Mouse (Mus musculus) embryonic facial prominence, embryonic 13.5 days (tissue): Measurements from ENCODE around the gene Rnf151. TPM values are rescaled to one million over a fixed set of nuclear protein-coding genes. Genes with fewer than 3 reads are reported as not detected.
A peak's percentile ranks its signal among the peaks of the same experiment; 100 is the strongest.
"Not testable (repeated sequence)": the region's sequence is repeated elsewhere in the genome, so short reads cannot be mapped to it uniquely, and the experiment has no call there.

ENCODE experiments used
- ATAC-seq: fragments of 200-750 bp; cut with Nextera tagmentation; 2 replicates; pipeline ENCODE4 v1.8.0; 2017; ENCODE audit warnings: low read depth; ENCODE audit not compliant: insufficient number of reproducible peaks, insufficient read depth, low FRiP score, low TSS enrichment
- H3K27ac ChIP-seq: fragments of 300-500 bp; sonication (generic); 2 replicates; pipeline ENCODE4 v1.5.1; 2015; ENCODE audit warnings: moderate library complexity, mild to moderate bottlenecking, inconsistent platforms
- H3K27me3 ChIP-seq: fragments of 300-500 bp; sonication (generic); 2 replicates; pipeline ENCODE4 v1.6.1; 2015; ENCODE audit warnings: mild to moderate bottlenecking, inconsistent platforms
- H3K36me3 ChIP-seq: fragments of 300-500 bp; sonication (generic); 2 replicates; pipeline ENCODE4 v1.6.1; 2015; ENCODE audit warnings: mild to moderate bottlenecking, inconsistent platforms
- H3K4me1 ChIP-seq: fragments of 300-500 bp; sonication (generic); 2 replicates; pipeline ENCODE4 v1.6.1; 2015; ENCODE audit warnings: inconsistent platforms
- H3K4me2 ChIP-seq: fragments of 300-500 bp; sonication (generic); 2 replicates; pipeline ENCODE4 v1.6.1; 2015; ENCODE audit warnings: moderate library complexity, mild to moderate bottlenecking, inconsistent platforms
- H3K4me3 ChIP-seq: fragments of 300-500 bp; sonication (generic); 2 replicates; pipeline ENCODE4 v1.5.1; 2015; ENCODE audit warnings: mild to moderate bottlenecking, inconsistent platforms
- H3K9ac ChIP-seq: fragments of 300-500 bp; sonication (generic); 2 replicates; pipeline ENCODE4 v1.6.1; 2015; ENCODE audit warnings: mild to moderate bottlenecking, inconsistent platforms
- H3K9me3 ChIP-seq: fragments of 300-500 bp; sonication (generic); 2 replicates; pipeline ENCODE4 v1.6.1; 2016; ENCODE audit warnings: inconsistent platforms
- WGBS: fragments of 180-500 bp; shearing (Covaris S2); methylation state at CpG from one replicate; pipeline ENCODE4 v1.1.7; 2015; ENCODE audit warnings: mixed read lengths; 5-methylcytosine and 5-hydroxymethylcytosine counted together
- polyA plus RNA-seq: library from polyadenylated mRNA; unstranded; fragments of >200 nt; fragmentation: Nextera tagmentation; extraction: Ambion mirVana; gene quantifications from 2 replicates; pipeline ENCODE4 v1.2.1, GENCODE M21; 2015

Gene Rnf151
- polyA plus RNA-seq, 1 experiment from 2014 or later = 0.20 TPM

GRCm38 (mm10) chr17:24729067-24729466 is 11.2 kb upstream of the Rnf151 start:
- WGBS = 77% methylated on average over 6 of the region's 6 CpGs
- H3K9ac ChIP-seq = no peak overlapping the region
- H3K27me3 ChIP-seq = no peaks in the 10 kb centered on the region
- no peaks in the 10 kb centered on the region for H3K9me3 ChIP-seq
- H3K4me1 ChIP-seq = no peaks in the 10 kb centered on the region
- no peak overlapping the region for H3K4me3 ChIP-seq
- H3K4me2 ChIP-seq = no peak overlapping the region
- ATAC-seq = no peak
- no peak overlapping the region for H3K27ac ChIP-seq
- no peaks in the 10 kb centered on the region for H3K36me3 ChIP-seq

- no peak for ATAC-seq
- Histone ChIP-seq H3K9ac (no peak overlapping the region), H3K4me2 (no peak overlapping the region), H3K36me3 (no peaks in the 10 kb centered on the region), H3K4me3 (no peak overlapping the region), H3K4me1 (peaks cover 5% of the 10 kb centered on the region), H3K27ac (no peak overlapping the region), H3K9me3 (no peaks in the 10 kb centered on the region), H3K27me3 (no peaks in the 10 kb centered on the region)
- 74% methylated on average over 17 of the region's 17 CpGs for WGBS
Measured at GRCm38 (mm10) chr17:24728184-24728583, 10.3 kb upstream of the Rnf151 start.

- H3K4me2 ChIP-seq = no peak within 1 kb of the TSS
- WGBS = 72% methylated on average over 2 of the region's 2 CpGs
- H3K27ac ChIP-seq = no peak within 1 kb of the TSS
- ATAC-seq = no peak
- peaks cover under 1% of the 10 kb centered on the region; the same call in 1 of the 2 replicates for H3K36me3 ChIP-seq
- no peaks in the 10 kb centered on the region for H3K9me3 ChIP-seq
- peaks cover 10% of the 10 kb centered on the region for H3K4me1 ChIP-seq
- no peak within 1 kb of the TSS for H3K4me3 ChIP-seq
- peak within 1 kb of the TSS; percentile 46; the same call in 1 of the 2 replicates for H3K9ac ChIP-seq
- no peaks in the 10 kb centered on the region for H3K27me3 ChIP-seq
Measured at GRCm38 (mm10) chr17:24727618-24728017, 9.8 kb upstream of the Rnf151 start, which contains the start of gene Rpl3l. Gene Rpl3l, plus strand, starts transcription at chr17:24727820.

GRCm38 (mm10) chr17:24725637-24726390 is 8.0 kb upstream of the Rnf151 start:
- Histone ChIP-seq H3K36me3 (peaks cover 16% of the 10 kb centered on the region), H3K4me2 (no peak overlapping the region), H3K27ac (no peak overlapping the region), H3K27me3 (no peaks in the 10 kb centered on the region), H3K9me3 (no peaks in the 10 kb centered on the region), H3K9ac (no peak overlapping the region), H3K4me1 (peaks cover 26% of the 10 kb centered on the region), H3K4me3 (no peak overlapping the region)
- no peak for ATAC-seq
- WGBS = 67% methylated on average over 3 of the region's 3 CpGs

- peak within 1 kb of the TSS; percentile 83 for H3K4me3 ChIP-seq
- no peaks in the 10 kb centered on the region for H3K9me3 ChIP-seq
- WGBS = under 1% methylated on average over 30 of the region's 30 CpGs
- peak within 1 kb of the TSS; percentile 85 for H3K27ac ChIP-seq
- H3K36me3 ChIP-seq = peaks cover 16% of the 10 kb centered on the region
- H3K4me1 ChIP-seq = peaks cover 26% of the 10 kb centered on the region
- ATAC-seq = peak; percentile 75
- H3K4me2 ChIP-seq = peak within 1 kb of the TSS; percentile 89
- no peaks in the 10 kb centered on the region for H3K27me3 ChIP-seq
- peak within 1 kb of the TSS; percentile 97 for H3K9ac ChIP-seq
Measured at GRCm38 (mm10) chr17:24724184-24724583, 6.3 kb upstream of the Rnf151 start, which contains the start of gene Ndufb10. Gene Ndufb10, minus strand, starts transcription at chr17:24724478.

- Histone ChIP-seq H3K4me2 (peak overlapping the region; percentile 89), H3K4me1 (peaks cover 28% of the 10 kb centered on the region), H3K9ac (peak overlapping the region; percentile 97), H3K4me3 (peak overlapping the region; percentile 83), H3K27ac (peak overlapping the region; percentile 85), H3K36me3 (peaks cover 16% of the 10 kb centered on the region), H3K27me3 (no peaks in the 10 kb centered on the region), H3K9me3 (no peaks in the 10 kb centered on the region)
- WGBS = under 1% methylated on average over 15 of the region's 15 CpGs
- no peak for ATAC-seq
Measured at GRCm38 (mm10) chr17:24723881-24724180, 6.0 kb upstream of the Rnf151 start.

GRCm38 (mm10) chr17:24723122-24723880 is 5.4 kb upstream of the Rnf151 start:
- peaks cover 32% of the 10 kb centered on the region for H3K4me1 ChIP-seq
- H3K9ac ChIP-seq = peak overlapping the region; percentile 97
- H3K36me3 ChIP-seq = peaks cover 20% of the 10 kb centered on the region
- H3K9me3 ChIP-seq = no peaks in the 10 kb centered on the region
- 3% methylated on average over 12 of the region's 12 CpGs for WGBS
- peak overlapping the region; percentile 89 for H3K4me2 ChIP-seq
- H3K4me3 ChIP-seq = peak overlapping the region; percentile 83
- H3K27me3 ChIP-seq = no peaks in the 10 kb centered on the region
- H3K27ac ChIP-seq = peak overlapping the region; percentile 85
- no peak for ATAC-seq

GRCm38 (mm10) chr17:24722220-24722924 is 4.5 kb upstream of the Rnf151 start:
- Histone ChIP-seq H3K27me3 (no peaks in the 10 kb centered on the region), H3K9me3 (no peaks in the 10 kb centered on the region), H3K4me3 (peak overlapping the region; percentile 91), H3K9ac (peak overlapping the region; percentile 54), H3K4me1 (peaks cover 32% of the 10 kb centered on the region), H3K27ac (peak overlapping the region; percentile 33; the same call in 1 of the 2 replicates), H3K36me3 (peaks cover 28% of the 10 kb centered on the region), H3K4me2 (peak overlapping the region; percentile 89)
- ATAC-seq = no peak
- 37% methylated on average over 13 of the region's 13 CpGs for WGBS

GRCm38 (mm10) chr17:24721383-24721955 is 3.6 kb upstream of the Rnf151 start:
- ATAC-seq, H3K27ac ChIP-seq, H3K9me3 ChIP-seq, H3K27me3 ChIP-seq: not testable (repeated sequence)
- WGBS = 66% methylated on average over 7 of the region's 7 CpGs
- H3K9ac ChIP-seq = peak overlapping the region; percentile 73
- H3K36me3 ChIP-seq = peaks cover 37% of the 10 kb centered on the region
- peak overlapping the region; percentile 91 for H3K4me3 ChIP-seq
- H3K4me1 ChIP-seq = peaks cover 32% of the 10 kb centered on the region
- H3K4me2 ChIP-seq = peak overlapping the region; percentile 89

GRCm38 (mm10) chr17:24720616-24721015 is 2.8 kb upstream of the Rnf151 start:
- H3K9me3 ChIP-seq, H3K27me3 ChIP-seq, ATAC-seq: not testable (repeated sequence)
- WGBS = 1% methylated on average over 11 of the region's 11 CpGs
- Histone ChIP-seq H3K27ac (peak overlapping the region; percentile 83; the same call in 1 of the 2 replicates), H3K4me2 (peak overlapping the region; percentile 89), H3K4me3 (peak overlapping the region; percentile 91), H3K36me3 (peaks cover 44% of the 10 kb centered on the region), H3K4me1 (peaks cover 32% of the 10 kb centered on the region), H3K9ac (peak overlapping the region; percentile 97)
